Mouse (Mus musculus) thymus, adult 2 months (tissue): ENCODE measurements around the gene Cped1.

ENCODE experiments used
- CTCF ChIP-seq: fragments of 200-500 bp; IDR thresholded peaks from 2 replicates; pipeline ENCODE4 v1.5.1; 2012; ENCODE audit warnings: mild to moderate bottlenecking, control low read depth, low read length, moderate library complexity, borderline replicate concordance; ENCODE audit not compliant: control insufficient read depth, poor library complexity, insufficient read depth; ENCODE audit errors: extremely low read depth
- POLR2A ChIP-seq: fragments of 200-500 bp; IDR thresholded peaks from 2 replicates; pipeline ENCODE4 v1.6.1; 2012; ENCODE audit warnings: mild to moderate bottlenecking, low read length, control low read depth, moderate library complexity; ENCODE audit not compliant: control insufficient read depth, poor library complexity, insufficient read depth; ENCODE audit errors: extremely low read depth

DNA sequence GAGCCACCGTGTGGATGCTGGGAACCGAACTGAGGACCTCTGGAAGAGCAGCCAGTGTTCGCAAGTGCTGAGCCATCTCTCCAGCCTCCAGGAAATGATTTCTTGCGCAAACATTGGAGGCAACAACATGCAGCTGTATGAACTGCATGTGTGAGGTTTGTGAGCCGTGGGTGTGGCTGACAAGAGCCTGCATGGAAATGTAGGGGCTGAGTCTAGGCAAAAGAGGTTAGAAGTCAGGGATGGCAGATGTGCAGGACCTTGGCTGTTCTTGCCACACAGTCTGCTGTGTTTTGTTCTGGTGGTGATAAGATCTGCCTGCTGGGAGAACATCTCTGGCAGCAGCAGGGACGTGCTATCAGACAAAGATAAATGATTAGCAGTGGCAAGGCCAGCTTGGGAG, 49.7 kb downstream of the Cped1 start:
- TF ChIP-seq CTCF (no peak), POLR2A (no peak)
